Mouse (Mus musculus) gastrocnemius, postnatal 10 days (tissue): Measurements from ENCODE around the gene Vpreb2. TPM values are rescaled to one million over a fixed set of nuclear protein-coding genes. Genes with fewer than 3 reads are reported as not detected.
"Not testable (repeated sequence)": the region's sequence is repeated elsewhere in the genome, so short reads cannot be mapped to it uniquely, and the experiment has no call there.

Experiments
- DNase-seq: peaks from one replicate; pipeline ENCODE4 v3.0.0; 2021; ENCODE audit warnings: mixed read lengths
- total RNA-seq, 2 experiments: library from RNA; stranded (reverse); gene quantifications; 2 replicates each; pipeline ENCODE4 v1.2.3; 2021

The Vpreb2 gene
- total RNA-seq, 2 experiments from 2014 or later: 0.41 TPM; not detected in 1

DNA sequence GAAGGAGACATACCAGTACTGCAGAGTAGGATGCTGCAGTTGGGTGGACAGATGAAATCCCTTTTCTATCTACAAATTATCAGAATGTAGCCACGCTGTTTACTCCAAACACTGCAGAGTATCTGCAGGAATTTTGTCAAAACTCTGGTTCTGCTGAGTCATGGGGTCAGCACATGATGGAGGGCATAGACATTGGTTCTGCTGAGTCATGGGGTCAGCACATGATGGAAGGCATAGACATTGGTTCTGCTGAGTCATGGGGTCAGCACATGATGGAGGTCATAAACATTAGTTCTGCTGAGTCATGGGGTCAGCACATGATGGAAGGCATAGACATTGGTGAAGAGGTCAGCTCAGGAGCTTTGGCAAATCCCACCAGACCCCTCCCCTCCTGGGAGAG lies 7.5 kb downstream of the Vpreb2 start:
- DNase-seq: no peak

DNA sequence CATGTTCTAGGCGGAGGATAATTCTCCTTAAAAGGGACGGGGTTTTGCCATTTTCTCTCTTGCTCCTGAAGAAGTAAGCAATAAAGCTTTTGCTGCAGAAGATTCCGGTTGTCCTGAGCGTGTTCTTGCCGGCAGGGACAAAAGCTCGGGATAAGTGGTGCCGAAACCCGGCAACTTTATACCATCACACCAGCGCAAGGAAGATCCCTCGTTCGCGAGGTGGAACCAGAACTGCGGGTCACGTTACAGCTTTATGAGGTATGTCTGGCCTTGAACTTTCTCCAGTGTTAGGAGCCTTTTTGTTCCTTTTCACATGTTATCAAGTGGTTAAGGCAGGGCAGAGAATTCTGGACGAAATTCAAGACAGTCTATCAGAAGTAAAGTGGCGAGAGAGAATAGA lies 12.1 kb downstream of the Vpreb2 start:
- not testable (repeated sequence) for DNase-seq

DNA sequence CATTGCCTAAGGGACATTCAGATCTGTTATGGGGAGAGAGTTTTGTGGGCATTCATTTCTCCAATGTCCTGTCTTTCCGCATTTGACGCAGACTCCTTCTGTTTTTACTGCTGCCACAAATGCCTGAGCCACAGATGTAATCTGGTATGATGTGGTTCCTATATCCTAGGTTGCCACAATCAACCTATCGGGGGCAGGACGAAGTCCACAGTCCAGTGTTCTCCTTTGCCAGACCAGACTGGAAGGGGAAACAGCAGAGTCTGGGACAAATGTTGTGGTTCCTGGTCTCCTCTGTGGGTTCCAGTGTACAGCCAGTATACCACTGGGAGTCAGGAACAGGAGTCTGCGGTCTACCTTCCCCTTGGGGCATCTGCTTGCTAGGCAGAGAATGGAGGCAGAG lies 19.4 kb downstream of the Vpreb2 start:
- DNase-seq: no peak

DNA sequence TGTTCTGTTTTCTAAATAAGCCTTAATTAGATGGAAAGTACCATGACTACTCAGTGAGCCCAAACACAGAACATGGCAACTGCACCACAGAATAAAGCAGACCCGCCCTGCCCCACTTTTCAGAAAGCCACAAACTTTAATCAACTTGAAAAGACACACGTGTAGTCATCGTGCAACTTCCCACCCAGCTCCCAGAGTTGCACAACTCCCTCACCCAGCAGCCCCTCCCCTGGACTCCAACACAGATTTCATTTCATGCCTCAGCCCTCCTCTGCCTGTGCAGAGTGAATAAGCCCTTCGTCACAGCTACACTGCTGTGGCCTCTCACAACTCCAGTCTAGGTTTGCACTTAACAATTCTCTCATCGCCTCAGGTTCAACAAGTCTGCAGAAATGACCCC lies 24.4 kb downstream of the Vpreb2 start:
- DNase-seq: no peak

DNA sequence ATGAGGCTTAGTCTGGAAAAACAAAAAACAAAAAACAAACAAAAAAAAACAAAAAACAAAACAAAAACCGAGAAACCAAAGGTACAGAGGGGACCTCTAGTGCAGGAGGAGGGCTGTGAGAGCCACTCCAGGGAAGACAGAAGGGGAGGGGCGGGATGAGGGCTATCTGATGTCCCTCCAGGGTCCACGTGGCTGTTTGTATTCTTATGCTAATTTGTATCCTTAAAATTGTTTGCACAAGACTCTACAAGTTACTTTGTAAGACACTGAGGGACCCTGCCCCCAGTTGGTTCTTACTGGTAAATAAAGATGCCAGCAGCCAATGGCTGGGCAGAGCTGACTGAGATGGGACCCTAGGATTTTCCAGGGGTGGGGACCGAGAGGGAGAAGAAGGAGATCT lies 26.9 kb downstream of the Vpreb2 start:
- DNase-seq: no peak

DNA sequence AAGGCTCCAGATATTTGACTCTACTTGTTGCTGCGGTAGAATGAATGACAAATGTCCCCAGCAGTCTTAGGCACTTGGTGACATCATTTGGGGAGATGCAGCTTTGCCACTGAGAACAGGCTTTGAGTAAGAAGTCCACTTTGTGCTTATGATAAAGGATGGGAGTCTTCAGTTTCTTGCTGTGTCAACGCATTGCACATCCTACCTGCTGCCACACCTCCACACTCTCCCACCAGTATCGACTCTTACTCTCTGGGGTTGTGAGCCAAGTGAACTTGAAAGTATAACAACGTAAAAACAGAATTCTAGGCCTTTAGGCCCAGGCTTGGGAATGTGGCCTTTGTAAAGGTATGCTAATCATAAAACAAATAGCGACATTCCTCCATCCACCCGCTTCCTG lies 30.9 kb downstream of the Vpreb2 start:
- DNase-seq: no peak

DNA sequence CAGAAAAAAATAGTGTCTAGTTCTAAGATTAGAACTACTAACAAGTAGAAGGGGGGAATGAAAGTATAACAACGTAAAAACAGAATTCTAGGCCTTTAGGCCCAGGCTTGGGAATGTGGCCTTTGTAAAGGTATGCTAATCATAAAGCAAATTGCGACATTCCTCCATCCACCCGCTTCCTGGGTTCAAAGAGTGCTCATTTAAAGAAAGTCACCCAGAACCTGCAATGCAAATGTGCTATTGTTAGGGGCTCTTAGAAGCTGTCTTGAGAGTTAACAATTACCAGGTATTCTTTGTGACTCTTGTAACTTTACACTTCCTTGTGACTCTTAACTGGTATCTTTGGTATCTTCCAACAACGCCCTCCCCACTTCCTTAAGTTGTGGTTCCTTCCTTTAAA lies 36.3 kb downstream of the Vpreb2 start:
- not testable (repeated sequence) for DNase-seq

DNA sequence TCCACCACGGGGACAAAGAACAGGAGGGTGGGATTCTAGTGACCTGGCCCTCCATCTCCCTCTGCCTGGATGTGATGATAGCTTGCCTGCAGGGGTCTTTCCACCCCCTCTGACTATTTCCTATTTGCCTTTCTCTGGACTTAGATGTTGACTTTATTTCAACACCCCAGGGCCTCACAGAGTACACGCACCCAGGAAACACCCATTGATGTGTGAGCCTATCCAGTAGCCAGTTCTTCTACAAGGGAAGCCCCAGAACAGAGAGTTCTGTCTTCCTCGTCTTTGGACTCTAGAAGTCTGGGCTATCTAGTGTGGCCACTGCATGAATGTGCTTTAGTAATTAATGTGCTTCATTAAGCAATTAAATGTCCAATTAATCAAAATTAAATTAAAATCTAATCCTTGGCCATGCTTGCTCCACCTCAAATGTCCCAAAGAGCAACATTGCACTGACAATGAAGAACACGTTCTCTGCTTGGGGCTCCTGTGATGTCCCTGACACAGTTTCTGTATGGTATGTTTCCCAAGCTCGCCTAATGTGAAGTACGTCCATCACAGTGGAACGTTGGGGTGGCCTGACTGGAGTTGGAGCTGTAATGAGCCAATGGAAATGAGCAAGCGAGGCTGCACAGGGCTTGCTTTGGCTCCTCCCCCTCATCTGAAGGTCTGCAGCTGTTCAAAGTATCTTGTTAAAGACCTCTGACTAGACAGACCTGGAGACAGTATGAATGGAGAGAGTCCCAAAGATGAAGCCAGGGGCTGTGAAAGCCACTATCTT lies 42.7 kb downstream of the Vpreb2 start:
- no peak for DNase-seq

DNA sequence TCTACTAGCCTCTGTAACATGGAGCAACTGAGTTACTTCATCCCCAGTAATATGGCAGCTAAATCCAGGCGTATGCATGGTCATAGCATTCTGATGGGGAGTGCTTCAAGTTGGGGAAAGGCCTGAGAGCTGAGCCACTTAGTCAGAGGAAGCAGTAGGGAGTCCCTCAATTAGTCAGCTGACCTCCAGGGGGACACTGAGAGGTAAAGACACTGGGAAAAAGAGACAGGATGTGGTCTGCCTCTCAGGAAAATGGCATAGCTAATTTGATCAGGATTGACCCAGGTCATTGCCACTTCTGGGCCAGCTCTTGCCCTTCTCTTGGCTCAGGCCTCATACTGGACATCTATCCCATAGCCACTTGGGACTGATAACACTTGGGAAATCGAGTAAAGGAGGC lies 47.1 kb downstream of the Vpreb2 start:
- no peak for DNase-seq

Other genes with a start within 250 kb of the Vpreb2 start
- gene Med15, start 247.5 kb upstream of the Vpreb2 start, total RNA-seq: 10 to 100 TPM; 24.5 to 34.9 TPM
- gene Klhl22, start 220.8 kb upstream of the Vpreb2 start, total RNA-seq: 10 to 100 TPM; 22.5 to 28.3 TPM
- gene Scarf2, start 183.1 kb upstream of the Vpreb2 start, total RNA-seq: 10 to 100 TPM; 17.3 to 25.4 TPM
- not detected for gene B830017H08Rik, start 147.3 kb upstream of the Vpreb2 start, total RNA-seq
- 1 to 10 TPM; 1.0 to 2.1 TPM for gene Car15, start 142.1 kb upstream of the Vpreb2 start, total RNA-seq
- gene Gm20518, start 88.8 kb upstream of the Vpreb2 start, total RNA-seq: under 1 TPM; 0.09 to 0.14 TPM
- under 1 TPM in 1 of 2 experiments, not detected in 1; 0.14 TPM for gene Tssk1, start 86.2 kb upstream of the Vpreb2 start, total RNA-seq
- gene Dgcr2, start 81.9 kb upstream of the Vpreb2 start, total RNA-seq: 10 to 100 TPM; 36.7 to 40.4 TPM
- not detected for gene Tssk2, start 81.8 kb upstream of the Vpreb2 start, total RNA-seq
- gene Ess2, start 69.1 kb upstream of the Vpreb2 start, total RNA-seq: 10 to 100 TPM; 11.0 to 13.8 TPM
- not detected for gene Gsc2, start 65.4 kb upstream of the Vpreb2 start, total RNA-seq
- gene Slc25a1, start 52.2 kb upstream of the Vpreb2 start, total RNA-seq: 10 to 100 TPM in 1 of 2 experiments, 1 to 10 TPM in 1; 9.9 to 11.5 TPM
- gene Dgcr6, start 72.4 kb downstream of the Vpreb2 start, total RNA-seq: 10 to 100 TPM; 25.8 to 28.8 TPM
- gene Prodh, start 109.8 kb downstream of the Vpreb2 start, total RNA-seq: 1 to 10 TPM; 2.6 to 3.8 TPM
- gene Rtn4r, start 147.2 kb downstream of the Vpreb2 start, total RNA-seq: under 1 TPM; 0.38 to 0.52 TPM
- gene Ccdc188, start 237.5 kb downstream of the Vpreb2 start, total RNA-seq: not detected